Mouse (Mus musculus): ENCODE measurements around the gene Dab1. TPM values are rescaled to one million over a fixed set of nuclear protein-coding genes. Genes with fewer than 3 reads are reported as not detected.

Dab1 gene
- polyA plus RNA-seq, 1 experiment from 2014 or later = 66.3 TPM

DNA sequence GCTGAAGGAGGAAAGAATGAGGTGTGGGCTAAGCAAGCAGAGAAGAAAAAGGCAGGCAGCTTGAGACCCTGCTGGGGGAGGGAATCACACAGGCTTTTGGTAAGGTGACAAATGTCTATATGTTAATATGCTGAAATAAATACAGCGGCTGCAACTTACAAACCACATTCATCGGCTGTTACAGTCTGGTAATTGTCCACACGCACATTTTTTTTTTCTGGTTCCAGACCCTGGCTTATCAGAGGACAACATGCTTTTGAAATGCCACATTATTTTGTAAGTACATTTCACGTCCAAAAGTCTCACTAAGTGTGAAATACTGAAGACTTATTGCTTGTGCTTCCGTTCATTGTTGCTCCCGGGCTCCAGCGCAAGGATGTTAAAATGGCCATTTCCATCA is 225.5 kb downstream of the Dab1 start:
- H3K9ac ChIP-seq (replicated peaks) = no peak overlapping the region
- no peaks in the 10 kb centered on the region for H3K9me3 ChIP-seq
- H3K4me1 ChIP-seq = peaks cover 10% of the 10 kb centered on the region
- H3K4me2 ChIP-seq (replicated peaks) = no peak overlapping the region
- 77% methylated on average over 7 of the region's 7 CpGs for WGBS
- no peak overlapping the region for H3K4me3 ChIP-seq
- no peak overlapping the region for H3K27ac ChIP-seq (replicated peaks)
- H3K36me3 ChIP-seq = no peaks in the 10 kb centered on the region
- H3K27me3 ChIP-seq = no peaks in the 10 kb centered on the region; the same call in 1 of the 2 replicates
- no peak for ATAC-seq (ENCODE audit: low FRiP score, low read depth)

DNA sequence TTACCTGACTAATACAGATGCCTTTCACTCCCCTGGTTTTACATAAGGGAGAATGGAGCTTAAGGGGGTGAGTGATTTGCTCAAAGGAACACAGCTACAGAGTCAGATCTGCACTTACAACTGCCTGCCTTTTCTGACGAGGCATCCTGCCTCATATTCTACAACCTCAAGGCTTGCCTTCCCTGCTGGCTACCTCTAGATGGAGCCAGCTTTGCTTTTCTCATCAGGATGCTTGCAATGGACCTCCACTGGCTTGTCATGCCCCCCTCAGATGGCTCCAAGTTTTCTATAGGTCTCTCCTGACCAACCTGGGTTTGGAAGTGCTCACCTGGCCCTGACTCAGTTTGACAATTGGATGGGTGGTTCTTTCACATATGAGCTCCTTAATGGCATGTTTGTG is 238.0 kb downstream of the Dab1 start:
- no peak overlapping the region for H3K4me2 ChIP-seq (replicated peaks)
- H3K4me3 ChIP-seq = no peak overlapping the region
- H3K27me3 ChIP-seq = no peaks in the 10 kb centered on the region
- H3K4me1 ChIP-seq = no peaks in the 10 kb centered on the region
- H3K36me3 ChIP-seq = no peaks in the 10 kb centered on the region
- H3K9me3 ChIP-seq = no peaks in the 10 kb centered on the region
- ATAC-seq (ENCODE audit: low FRiP score, low read depth) = no peak
- H3K9ac ChIP-seq (replicated peaks) = no peak overlapping the region
- no peak overlapping the region for H3K27ac ChIP-seq (replicated peaks)
- 24% methylated on average over 1 of the region's 1 CpGs for WGBS

DNA sequence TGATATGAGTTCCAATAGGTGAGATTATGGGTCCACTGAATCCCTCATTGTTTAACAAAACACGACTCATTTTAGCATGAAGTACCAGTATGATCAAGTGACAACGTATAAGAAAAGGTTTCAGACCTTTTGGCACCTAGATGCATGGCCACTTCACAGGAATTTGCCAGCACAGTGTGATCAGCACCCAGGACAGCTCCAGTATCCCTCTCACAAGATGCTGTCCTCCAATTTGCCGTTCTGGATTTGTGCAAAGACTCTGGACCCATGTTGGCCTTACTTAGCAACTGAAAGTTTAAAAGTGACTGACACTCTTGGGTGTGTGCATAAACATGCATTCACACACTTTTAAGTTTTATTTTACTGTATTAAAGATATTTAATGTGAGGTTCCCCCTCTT is 256.4 kb downstream of the Dab1 start:
- 42% methylated on average over 3 of the region's 3 CpGs for WGBS
- no peak overlapping the region for H3K4me2 ChIP-seq (replicated peaks)
- no peak for ATAC-seq (ENCODE audit: low FRiP score, low read depth)
- H3K27ac ChIP-seq (replicated peaks) = no peak overlapping the region
- no peaks in the 10 kb centered on the region for H3K9me3 ChIP-seq
- H3K9ac ChIP-seq (replicated peaks) = no peak overlapping the region
- H3K36me3 ChIP-seq = no peaks in the 10 kb centered on the region
- no peak overlapping the region for H3K4me3 ChIP-seq
- no peaks in the 10 kb centered on the region for H3K4me1 ChIP-seq
- no peaks in the 10 kb centered on the region for H3K27me3 ChIP-seq

DNA sequence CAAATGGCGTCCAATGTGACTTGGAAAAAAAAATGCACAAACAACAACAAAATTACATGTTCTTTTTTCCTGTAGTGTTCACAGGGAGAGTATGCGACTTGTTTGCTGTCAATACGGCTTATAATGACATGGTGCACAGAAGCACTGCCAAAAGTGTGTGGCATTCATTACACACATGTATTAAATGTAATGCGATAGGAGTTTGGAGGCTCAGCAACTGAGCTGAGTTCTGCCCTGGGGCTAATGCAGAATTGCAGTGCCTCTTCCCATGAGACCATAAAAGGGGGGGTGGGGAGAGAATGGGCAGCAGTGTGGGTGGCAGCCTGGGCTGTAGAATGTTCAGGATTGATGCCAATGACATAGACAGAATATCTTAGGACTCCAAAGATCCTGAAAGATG is 259.7 kb downstream of the Dab1 start:
- Histone ChIP-seq H3K9ac (replicated peaks) (no peak overlapping the region), H3K27ac (replicated peaks) (0 out of 2 replicates have a peak overlapping the region, but pooled peaks have one; percentile 4), H3K4me2 (replicated peaks) (no peak overlapping the region), H3K9me3 (no peaks in the 10 kb centered on the region), H3K27me3 (no peaks in the 10 kb centered on the region), H3K36me3 (no peaks in the 10 kb centered on the region), H3K4me3 (no peak overlapping the region), H3K4me1 (no peaks in the 10 kb centered on the region)
- no peak for ATAC-seq (ENCODE audit: low FRiP score, low read depth)
- 77% methylated on average over 4 of the region's 4 CpGs for WGBS

DNA sequence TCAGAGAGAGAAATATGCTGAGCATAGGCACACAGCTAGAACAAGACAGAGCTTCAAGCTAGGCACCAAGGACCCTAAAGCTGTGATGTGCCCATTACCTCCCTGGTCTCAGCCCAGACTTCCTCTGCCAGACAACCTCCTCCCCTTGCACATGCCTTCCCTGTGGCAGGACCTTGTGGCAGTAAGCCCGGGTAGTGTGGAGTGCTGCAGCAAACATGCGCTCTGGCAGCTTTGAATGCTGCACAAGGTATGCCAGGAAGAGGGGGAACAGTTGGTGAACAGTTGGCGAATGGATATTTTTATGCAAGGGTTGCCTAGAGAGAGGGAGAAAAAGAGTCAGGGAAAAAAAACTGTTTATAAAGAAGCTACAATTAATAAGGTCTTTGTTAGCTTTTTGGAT is 262.5 kb downstream of the Dab1 start:
- Histone ChIP-seq H3K36me3 (no peaks in the 10 kb centered on the region), H3K9me3 (no peaks in the 10 kb centered on the region), H3K4me1 (no peaks in the 10 kb centered on the region), H3K27me3 (no peaks in the 10 kb centered on the region), H3K4me3 (no peak overlapping the region), H3K27ac (replicated peaks) (no peak overlapping the region), H3K9ac (replicated peaks) (no peak overlapping the region), H3K4me2 (replicated peaks) (no peak overlapping the region)
- 56% methylated on average over 3 of the region's 3 CpGs for WGBS
- ATAC-seq (ENCODE audit: low FRiP score, low read depth) = no peak

DNA sequence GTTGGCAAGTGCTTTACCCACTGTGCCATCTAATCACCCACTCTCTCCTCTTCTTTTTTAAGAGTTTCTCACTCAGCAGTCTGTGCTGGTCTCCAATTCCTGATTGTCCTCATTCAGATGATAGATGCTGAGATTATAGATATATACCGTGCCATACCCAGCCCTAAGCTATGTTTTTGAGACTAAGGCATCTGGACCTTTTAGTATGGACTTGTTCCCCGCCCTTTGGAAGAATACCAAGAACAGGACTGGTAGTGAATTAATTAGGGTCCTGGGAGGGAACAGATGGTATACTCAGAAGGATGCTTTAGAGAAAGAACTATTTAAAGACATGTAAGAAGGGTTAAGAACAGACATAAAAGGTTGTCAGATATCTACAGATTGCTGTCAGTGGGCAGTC is 268.9 kb downstream of the Dab1 start:
- H3K9ac ChIP-seq (replicated peaks) = no peak overlapping the region
- no peak overlapping the region for H3K4me2 ChIP-seq (replicated peaks)
- no peak for ATAC-seq (ENCODE audit: low FRiP score, low read depth)
- H3K9me3 ChIP-seq = no peaks in the 10 kb centered on the region
- no peak overlapping the region for H3K27ac ChIP-seq (replicated peaks)
- H3K27me3 ChIP-seq = no peaks in the 10 kb centered on the region
- no peak overlapping the region for H3K4me3 ChIP-seq
- H3K4me1 ChIP-seq = no peaks in the 10 kb centered on the region
- 85% methylated on average over 2 of the region's 2 CpGs for WGBS
- H3K36me3 ChIP-seq = no peaks in the 10 kb centered on the region

DNA sequence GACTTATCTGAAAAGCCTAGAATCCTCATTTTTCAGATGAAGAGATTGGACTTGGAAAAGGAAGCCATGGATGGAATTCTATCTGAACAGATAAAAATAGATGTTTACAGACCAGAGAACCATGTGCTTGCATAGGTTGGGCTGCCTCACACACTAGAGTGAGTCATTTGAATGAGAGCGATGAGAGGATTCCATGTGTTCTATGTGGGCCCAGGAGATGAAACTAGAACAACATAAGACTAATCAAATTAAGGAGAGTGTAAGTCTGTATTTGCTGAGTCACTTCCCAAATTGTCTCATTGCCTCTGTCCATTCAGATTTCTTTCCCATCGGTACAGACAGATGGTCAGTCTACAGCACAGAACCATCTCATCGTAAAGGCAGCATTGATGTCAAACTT is 270.0 kb downstream of the Dab1 start:
- Histone ChIP-seq H3K9ac (replicated peaks) (no peak overlapping the region), H3K27me3 (no peaks in the 10 kb centered on the region), H3K27ac (replicated peaks) (no peak overlapping the region), H3K4me1 (no peaks in the 10 kb centered on the region), H3K36me3 (no peaks in the 10 kb centered on the region), H3K9me3 (no peaks in the 10 kb centered on the region), H3K4me3 (no peak overlapping the region), H3K4me2 (replicated peaks) (no peak overlapping the region)
- 95% methylated on average over 3 of the region's 3 CpGs for WGBS
- no peak for ATAC-seq (ENCODE audit: low FRiP score, low read depth)

DNA sequence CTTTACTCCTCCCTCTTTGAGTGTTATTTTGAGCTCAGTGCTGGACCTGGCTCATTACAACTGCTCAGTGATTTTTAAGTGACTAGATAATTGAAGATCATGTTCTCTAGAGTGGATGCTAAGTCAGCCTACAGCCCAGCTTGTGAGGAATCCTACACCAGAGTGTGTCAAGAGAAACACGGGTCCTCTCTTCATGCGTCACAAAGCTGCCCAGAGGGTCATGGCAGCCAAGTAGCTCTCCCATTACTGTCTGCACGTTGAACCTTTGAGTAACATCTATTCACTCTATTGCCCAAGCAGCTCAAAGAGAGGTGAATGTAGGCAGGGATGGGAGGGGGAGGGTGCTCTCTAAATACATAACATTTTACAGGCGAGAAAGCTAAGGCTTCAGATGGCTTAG is 277.6 kb downstream of the Dab1 start:
- Histone ChIP-seq H3K4me1 (peaks cover 5% of the 10 kb centered on the region; the same call in 1 of the 2 replicates), H3K9me3 (no peaks in the 10 kb centered on the region), H3K36me3 (no peaks in the 10 kb centered on the region), H3K9ac (replicated peaks) (no peak overlapping the region), H3K27ac (replicated peaks) (no peak overlapping the region), H3K4me2 (replicated peaks) (no peak overlapping the region), H3K27me3 (no peaks in the 10 kb centered on the region), H3K4me3 (no peak overlapping the region)
- 81% methylated on average over 4 of the region's 4 CpGs for WGBS
- no peak for ATAC-seq (ENCODE audit: low FRiP score, low read depth)

DNA sequence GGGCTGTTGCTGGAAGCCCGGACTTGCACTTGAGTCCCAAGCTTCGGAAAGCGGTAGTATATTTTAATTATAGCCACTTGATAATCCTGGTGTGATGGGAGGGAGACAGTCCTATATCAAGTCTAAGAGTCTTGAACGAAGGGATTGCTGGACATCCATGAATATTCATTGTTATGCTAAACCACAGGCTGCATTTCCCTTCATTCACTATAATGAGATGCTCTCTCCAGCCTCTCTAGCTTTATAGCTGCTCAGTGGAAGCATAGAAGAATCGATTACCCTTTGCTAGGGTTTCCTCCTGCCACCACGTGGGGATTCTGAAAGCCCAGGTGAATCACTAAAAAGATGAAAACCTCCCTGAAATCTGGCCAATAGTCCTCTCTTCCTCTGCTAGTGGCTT is 278.5 kb downstream of the Dab1 start:
- peak; percentile 60 for ATAC-seq (ENCODE audit: low FRiP score, low read depth)
- WGBS = 51% methylated on average over 6 of the region's 6 CpGs

DNA sequence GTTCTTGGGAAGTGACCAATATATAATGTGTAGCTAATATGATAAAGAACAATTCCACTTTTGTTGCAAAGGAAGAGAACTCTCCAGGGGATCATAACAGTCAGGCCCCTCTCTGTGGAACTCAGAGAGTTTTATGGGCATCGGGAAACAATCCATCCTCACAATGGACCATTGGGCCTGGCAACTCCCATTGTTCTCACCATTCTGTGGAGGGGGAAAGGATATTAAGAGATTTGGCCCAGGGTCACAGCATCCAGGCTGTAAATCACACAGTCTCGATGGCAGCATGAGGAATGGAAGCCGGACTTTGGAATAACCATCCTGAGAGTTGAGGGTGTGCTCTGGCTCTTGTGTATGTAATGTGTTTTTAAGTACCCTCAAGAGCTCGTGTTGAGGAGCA is 292.3 kb downstream of the Dab1 start:
- no peak for ATAC-seq (ENCODE audit: low FRiP score, low read depth)

More for the DNA sequence above, 278.5 kb downstream of the Dab1 start:
- no peak overlapping the region for H3K27ac ChIP-seq (replicated peaks)
- no peak overlapping the region for H3K9ac ChIP-seq (replicated peaks)
- H3K9me3 ChIP-seq = no peaks in the 10 kb centered on the region
- H3K36me3 ChIP-seq = no peaks in the 10 kb centered on the region
- no peak overlapping the region for H3K4me2 ChIP-seq (replicated peaks)
- H3K4me3 ChIP-seq = no peak overlapping the region
- no peaks in the 10 kb centered on the region for H3K27me3 ChIP-seq
- peaks cover 5% of the 10 kb centered on the region; the same call in 1 of the 2 replicates for H3K4me1 ChIP-seq

DNA sequence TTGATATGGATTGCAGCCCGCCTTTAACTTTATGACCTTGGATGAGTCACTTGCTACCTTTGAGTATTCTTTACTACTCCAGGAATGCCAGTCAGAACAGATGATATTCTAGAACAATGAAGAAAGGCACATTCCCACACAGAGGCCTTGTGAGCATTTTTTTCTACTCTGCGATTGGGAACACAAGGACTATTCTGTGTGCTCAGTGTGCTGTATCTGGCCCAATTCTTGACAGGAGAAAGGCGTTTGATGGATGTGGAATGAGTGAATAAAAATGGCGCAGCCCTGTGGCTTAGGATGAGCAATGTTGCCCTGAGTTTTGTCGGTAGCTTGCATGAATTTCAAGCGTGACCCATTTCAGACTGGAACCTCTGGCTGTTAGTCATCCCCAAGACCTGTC is 292.9 kb downstream of the Dab1 start:
- no peak for ATAC-seq (ENCODE audit: low FRiP score, low read depth)
- Histone ChIP-seq H3K27me3 (no peaks in the 10 kb centered on the region), H3K9ac (replicated peaks) (no peak overlapping the region), H3K27ac (replicated peaks) (no peak overlapping the region), H3K9me3 (no peaks in the 10 kb centered on the region), H3K4me2 (replicated peaks) (no peak overlapping the region), H3K4me1 (no peaks in the 10 kb centered on the region), H3K4me3 (no peak overlapping the region), H3K36me3 (no peaks in the 10 kb centered on the region)
- WGBS = 85% methylated on average over 6 of the region's 6 CpGs

More for the DNA sequence above, 292.3 kb downstream of the Dab1 start:
- H3K27ac ChIP-seq (replicated peaks) = no peak overlapping the region
- H3K9ac ChIP-seq (replicated peaks) = no peak overlapping the region
- no peaks in the 10 kb centered on the region for H3K27me3 ChIP-seq
- H3K4me1 ChIP-seq = no peaks in the 10 kb centered on the region
- H3K4me3 ChIP-seq = no peak overlapping the region
- no peaks in the 10 kb centered on the region for H3K36me3 ChIP-seq
- 52% methylated on average over 4 of the region's 4 CpGs for WGBS
- no peaks in the 10 kb centered on the region for H3K9me3 ChIP-seq
- no peak overlapping the region for H3K4me2 ChIP-seq (replicated peaks)

DNA sequence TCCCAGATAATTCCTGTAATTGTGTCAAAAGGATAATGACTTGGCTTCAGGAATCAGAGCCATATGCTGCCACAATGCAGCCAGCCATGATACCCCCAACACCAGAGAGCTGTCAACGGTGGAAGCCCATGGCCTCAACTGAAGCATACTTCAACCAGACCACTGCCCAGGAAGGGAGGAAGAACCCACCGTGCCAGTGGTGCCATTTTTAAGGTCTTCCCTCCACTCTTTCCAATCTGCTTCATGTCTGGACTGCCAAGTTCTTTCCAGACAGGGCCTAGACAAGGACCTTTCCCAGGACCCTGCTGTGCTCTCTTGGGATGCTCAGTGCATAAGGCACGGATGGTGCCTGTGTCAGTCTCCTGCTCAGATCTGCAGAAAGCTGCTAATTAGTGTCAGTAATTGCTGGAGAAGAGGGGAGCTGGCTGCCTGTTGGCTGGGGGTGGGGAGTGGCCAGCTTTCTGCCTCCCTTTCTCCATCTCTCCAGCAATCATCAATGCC is 303.3 kb downstream of the Dab1 start:
- no peak overlapping the region for H3K4me3 ChIP-seq

DNA sequence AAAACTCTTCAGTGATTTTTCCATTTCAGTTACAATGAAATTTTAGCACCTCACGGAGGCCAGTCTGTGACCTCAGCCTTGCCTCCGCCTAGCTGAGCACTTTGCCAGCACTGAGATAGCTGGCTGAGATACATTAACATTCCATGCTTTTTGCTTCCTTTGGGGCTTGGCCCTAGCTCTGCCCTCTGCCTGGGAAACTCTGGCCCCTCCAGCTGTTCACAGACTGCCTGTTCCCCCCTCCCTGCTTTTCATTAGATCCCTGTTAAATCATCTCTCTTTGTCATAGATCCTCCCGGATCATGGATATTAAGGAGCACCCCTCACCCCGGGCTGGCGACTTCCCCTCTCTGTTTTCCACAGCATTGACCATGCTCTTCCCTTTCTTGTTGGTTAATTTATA is 307.5 kb downstream of the Dab1 start:
- H3K4me1 ChIP-seq = peaks cover 20% of the 10 kb centered on the region
- H3K9me3 ChIP-seq = no peaks in the 10 kb centered on the region
- H3K9ac ChIP-seq (replicated peaks) = no peak overlapping the region
- WGBS = 36% methylated on average over 5 of the region's 5 CpGs
- H3K4me2 ChIP-seq (replicated peaks) = no peak overlapping the region
- H3K36me3 ChIP-seq = no peaks in the 10 kb centered on the region
- no peak for ATAC-seq (ENCODE audit: low FRiP score, low read depth)
- no peaks in the 10 kb centered on the region for H3K27me3 ChIP-seq
- no peak overlapping the region for H3K27ac ChIP-seq (replicated peaks)
- no peak overlapping the region for H3K4me3 ChIP-seq

More for the DNA sequence above, 303.3 kb downstream of the Dab1 start:
- ATAC-seq (ENCODE audit: low FRiP score, low read depth) = no peak
- Histone ChIP-seq H3K4me2 (replicated peaks) (no peak overlapping the region), H3K27me3 (no peaks in the 10 kb centered on the region), H3K36me3 (no peaks in the 10 kb centered on the region), H3K9ac (replicated peaks) (no peak overlapping the region), H3K9me3 (no peaks in the 10 kb centered on the region), H3K27ac (replicated peaks) (no peak overlapping the region), H3K4me1 (peaks cover 8% of the 10 kb centered on the region; the same call in 1 of the 2 replicates)
- WGBS = 72% methylated on average over 3 of the region's 3 CpGs
